Mouse (Mus musculus): ENCODE data around the gene Gm49318. TPM values are rescaled to one million over a fixed set of nuclear protein-coding genes. Genes with fewer than 3 reads are reported as not detected.

Gene Gm49318
- polyA plus RNA-seq, 1 experiment from 2014 or later, result not detected

GRCm38 (mm10) chr9:21987592-21988342 lies 83.3 kb downstream of the Gm49318 start:
- Histone ChIP-seq H3K4me2 (ENCODE audit: low read depth, low read length, severe bottlenecking) (peak overlapping the region; percentile 67; the same call in 1 of the 2 replicates), H3K9me3 (ENCODE audit: control insufficient read depth, low read length) (no peaks in the 10 kb centered on the region), H3K27ac (ENCODE audit: low read depth, low read length) (no peak overlapping the region), H3K9ac (ENCODE audit: low read length) (peak overlapping the region; percentile 16; the same call in 1 of the 2 replicates), H3K27me3 (ENCODE audit: control insufficient read depth, insufficient read depth, low read length) (peaks cover 56% of the 10 kb centered on the region), H3K4me1 (replicated peaks; ENCODE audit: control insufficient read depth, insufficient read depth, low read length) (peaks cover 16% of the 10 kb centered on the region), H3K36me3 (ENCODE audit: control insufficient read depth, insufficient read depth, low read length) (no peaks in the 10 kb centered on the region), H3K4me3 (ENCODE audit: low read depth, low read length) (peak overlapping the region; percentile 35; the same call in 1 of the 2 replicates)
- WGBS, result 10% methylated on average over 34 of the region's 36 CpGs
- DNase-seq (ENCODE audit: low spot score), result no peak
- no peak for ATAC-seq (replicated peaks; ENCODE audit: low FRiP score)

Small RNA genes lying within 50 kb of the gene (microRNA-seq; reads per million reads assigned to microRNA genes)
- not detected for gene Mir7084 (ENCODE audit: insufficient number of aligned reads)

Other genes with a start within 250 kb of the Gm49318 start
- 0.60 TPM in 1 of 2 replicates, not detected in the other for gene Angptl8, start 235.7 kb downstream of the Gm49318 start, polyA plus RNA-seq (2014; fragmentation: Nextera tagmentation; extraction: Ambion mirVana)
- gene Dock6, start 218.6 kb downstream of the Gm49318 start, polyA plus RNA-seq (2014; fragmentation: Nextera tagmentation; extraction: Ambion mirVana), result 25.5 and 27.5 TPM in 2 replicates
- gene Rab3d, start 153.1 kb downstream of the Gm49318 start, polyA plus RNA-seq (2014; fragmentation: Nextera tagmentation; extraction: Ambion mirVana), result 7.5 and 8.7 TPM in 2 replicates
- gene Ccdc159, start 143.8 kb downstream of the Gm49318 start, polyA plus RNA-seq (2014; fragmentation: Nextera tagmentation; extraction: Ambion mirVana), result 4.4 and 4.5 TPM in 2 replicates
- gene Tmem205, start 143.7 kb downstream of the Gm49318 start, polyA plus RNA-seq (2014; fragmentation: Nextera tagmentation; extraction: Ambion mirVana), result 30.3 and 31.0 TPM in 2 replicates
- gene Plppr2, start 134.2 kb downstream of the Gm49318 start, polyA plus RNA-seq (2014; fragmentation: Nextera tagmentation; extraction: Ambion mirVana), result 24.2 and 27.1 TPM in 2 replicates
- gene Swsap1, start 115.5 kb downstream of the Gm49318 start, polyA plus RNA-seq (2014; fragmentation: Nextera tagmentation; extraction: Ambion mirVana), result 18.5 and 22.2 TPM in 2 replicates
- 6.7 and 7.0 TPM in 2 replicates for gene Epor, start 107.8 kb downstream of the Gm49318 start, polyA plus RNA-seq (2014; fragmentation: Nextera tagmentation; extraction: Ambion mirVana)
- gene Rgl3, start 81.8 kb downstream of the Gm49318 start, polyA plus RNA-seq (2014; fragmentation: Nextera tagmentation; extraction: Ambion mirVana), result 1.1 and 3.4 TPM in 2 replicates
- 4.2 and 6.9 TPM in 2 replicates for gene Ccdc151, start 68.6 kb downstream of the Gm49318 start, polyA plus RNA-seq (2014; fragmentation: Nextera tagmentation; extraction: Ambion mirVana)
- 86.9 and 94.3 TPM in 2 replicates for gene Prkcsh, start 68.5 kb downstream of the Gm49318 start, polyA plus RNA-seq (2014; fragmentation: Nextera tagmentation; extraction: Ambion mirVana)
- 53.5 and 60.0 TPM in 2 replicates for gene Elavl3, start 19.2 kb downstream of the Gm49318 start, polyA plus RNA-seq (2014; fragmentation: Nextera tagmentation; extraction: Ambion mirVana)
- 10.9 and 11.8 TPM in 2 replicates for gene Zfp653, start 117 bp upstream of the Gm49318 start, polyA plus RNA-seq (2014; fragmentation: Nextera tagmentation; extraction: Ambion mirVana)
- gene Ecsit, start 14.2 kb upstream of the Gm49318 start, polyA plus RNA-seq (2014; fragmentation: Nextera tagmentation; extraction: Ambion mirVana), result 34.6 and 39.6 TPM in 2 replicates
- 1.00 and 1.2 TPM in 2 replicates for gene Cnn1, start 28.0 kb upstream of the Gm49318 start, polyA plus RNA-seq (2014; fragmentation: Nextera tagmentation; extraction: Ambion mirVana)
- 205 and 233 TPM in 2 replicates for gene Elof1, start 45.9 kb upstream of the Gm49318 start, polyA plus RNA-seq (2014; fragmentation: Nextera tagmentation; extraction: Ambion mirVana)
- gene Acp5, start 64.5 kb upstream of the Gm49318 start, polyA plus RNA-seq (2014; fragmentation: Nextera tagmentation; extraction: Ambion mirVana), result 17.8 and 20.7 TPM in 2 replicates
- gene Pigyl, start 85.6 kb upstream of the Gm49318 start, polyA plus RNA-seq (2014; fragmentation: Nextera tagmentation; extraction: Ambion mirVana), result 59.9 and 62.5 TPM in 2 replicates
- gene Zfp872, start 116.8 kb upstream of the Gm49318 start, polyA plus RNA-seq (2014; fragmentation: Nextera tagmentation; extraction: Ambion mirVana), result 0.17 and 0.90 TPM in 2 replicates
- 13.5 and 14.7 TPM in 2 replicates for gene Zfp809, start 154.5 kb upstream of the Gm49318 start, polyA plus RNA-seq (2014; fragmentation: Nextera tagmentation; extraction: Ambion mirVana)
- 8.8 and 8.9 TPM in 2 replicates for gene Zfp599, start 188.6 kb upstream of the Gm49318 start, polyA plus RNA-seq (2014; fragmentation: Nextera tagmentation; extraction: Ambion mirVana)
- gene Zfp810, start 236.4 kb upstream of the Gm49318 start, polyA plus RNA-seq (2014; fragmentation: Nextera tagmentation; extraction: Ambion mirVana), result 30.2 and 33.4 TPM in 2 replicates